Mouse (Mus musculus) erythroblast, embryonic 14.5 days (primary cell): ENCODE results near the gene Olfm3.

Experiments
- GATA1 ChIP-seq: IDR thresholded peaks from 2 replicates; pipeline ENCODE4 v1.6.1; 2012; ENCODE audit warnings: low read length, inconsistent platforms, mixed read lengths
- TAL1 ChIP-seq: IDR thresholded peaks from 3 replicates; pipeline ENCODE4 v1.6.1; 2012; ENCODE audit warnings: low read length, inconsistent platforms, mixed read lengths

DNA sequence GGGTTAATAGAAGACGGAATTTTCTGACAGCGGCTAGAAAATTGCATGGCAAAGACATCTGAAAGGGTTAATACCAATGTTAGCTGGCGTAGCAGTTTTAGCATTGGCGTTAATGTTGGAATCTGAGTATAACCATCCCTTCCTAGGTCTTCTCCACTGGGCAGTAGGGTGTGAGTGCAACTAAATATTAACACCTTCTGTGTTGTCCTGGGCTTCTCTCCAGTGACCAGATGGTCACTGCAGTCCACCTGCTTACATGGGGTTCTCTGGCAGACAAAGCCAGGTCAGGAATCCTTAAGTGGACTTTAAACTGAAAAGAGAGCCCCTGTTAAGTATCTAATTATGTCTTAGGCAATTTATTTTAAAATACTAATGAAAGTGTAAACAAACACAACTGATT is 25.7 kb downstream of the Olfm3 start:
- TF ChIP-seq GATA1, result no peak
- TF ChIP-seq TAL1, result no peak
